Mouse (Mus musculus): ENCODE measurements around the gene Cox4i2.

- TF ChIP-seq CTCF (IDR thresholded peaks at IDR 0.05; ENCODE audit: extremely low read depth, insufficient read depth, low read length) (no peak), POLR2A (IDR thresholded peaks at IDR 0.05; ENCODE audit: extremely low read depth, insufficient read depth, low read length) (no peak)
These were observed 48.3 kb downstream of the Cox4i2 start for GRCm38 (mm10) chr2:152802303-152802702.
